Mouse (Mus musculus): ENCODE measurements at regions not wholly inside any gene's neighbourhood (a gene's known extent, or its start where the extent isn't known, plus 50 kb on each side); places are given as distances from the start of the nearest gene placed in this dataset.

DNA sequence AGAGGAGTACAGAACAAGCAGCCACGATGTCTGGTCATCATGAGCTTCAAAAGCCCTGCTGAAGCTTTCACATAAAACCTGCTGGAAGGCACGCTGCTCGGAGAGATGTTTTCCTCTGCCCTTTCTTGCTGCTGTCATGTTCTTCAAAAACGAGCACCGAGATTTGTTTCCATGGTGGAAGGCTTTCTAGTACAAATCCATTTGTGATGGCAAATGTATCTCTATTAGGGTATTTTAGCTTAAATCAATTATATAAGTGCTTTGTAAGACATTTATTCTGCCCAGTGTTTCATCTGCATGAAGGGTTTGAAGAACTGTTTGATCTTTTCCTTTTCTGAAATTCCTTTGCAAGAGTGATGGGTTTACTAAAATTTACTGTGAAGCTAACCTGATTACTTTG lies 253.1 kb downstream of the Fam173b start:
- WGBS, result 88% methylated on average over 5 of the region's 5 CpGs

GRCm38 (mm10) chr15:31855188-31855587 lies 253.5 kb downstream of the Fam173b start:
- H3K36me3 ChIP-seq (ENCODE audit: control insufficient read depth, insufficient read depth, low read length), result no peaks in the 10 kb centered on the region
- no peak overlapping the region for H3K4me3 ChIP-seq (ENCODE audit: insufficient read depth, low read depth, low read length)
- TF ChIP-seq CTCF (IDR thresholded peaks at IDR 0.05; ENCODE audit: low read depth, low read length) (no peak), POLR2A (IDR thresholded peaks at IDR 0.05; ENCODE audit: extremely low read depth, insufficient read depth, low read length) (no peak)
- WGBS, result 76% methylated on average over 3 of the region's 3 CpGs
- no peak overlapping the region for H3K27ac ChIP-seq (replicated peaks; ENCODE audit: insufficient read depth, low read depth, low read length)
- H3K4me1 ChIP-seq (ENCODE audit: control insufficient read depth, insufficient read depth, low read length), result no peaks in the 10 kb centered on the region
- no peaks in the 10 kb centered on the region for H3K27me3 ChIP-seq (ENCODE audit: control insufficient read depth, insufficient read depth, low read length)
- no peak overlapping the region for H3K9ac ChIP-seq (ENCODE audit: low read depth, low read length)
- no peaks in the 10 kb centered on the region for H3K79me2 ChIP-seq (ENCODE audit: control insufficient read depth, insufficient read depth, low read length)
- no peak for DNase-seq (ENCODE audit: extremely low read depth, low read depth, low spot score)

More for the DNA sequence above, 253.1 kb downstream of the Fam173b start:
- no peak overlapping the region for H3K4me3 ChIP-seq (ENCODE audit: insufficient read depth, low read depth, low read length)
- no peaks in the 10 kb centered on the region for H3K79me2 ChIP-seq (ENCODE audit: control insufficient read depth, insufficient read depth, low read length)
- H3K27ac ChIP-seq (replicated peaks; ENCODE audit: insufficient read depth, low read depth, low read length), result no peak overlapping the region
- no peak for TF ChIP-seq POLR2A (IDR thresholded peaks at IDR 0.05; ENCODE audit: extremely low read depth, insufficient read depth, low read length)
- no peak for TF ChIP-seq CTCF (IDR thresholded peaks at IDR 0.05; ENCODE audit: low read depth, low read length)
- H3K27me3 ChIP-seq (ENCODE audit: control insufficient read depth, insufficient read depth, low read length), result no peaks in the 10 kb centered on the region
- no peak for DNase-seq (ENCODE audit: extremely low read depth, low read depth, low spot score)
- H3K9ac ChIP-seq (ENCODE audit: low read depth, low read length), result no peak overlapping the region
- no peaks in the 10 kb centered on the region for H3K36me3 ChIP-seq (ENCODE audit: control insufficient read depth, insufficient read depth, low read length)
- H3K4me1 ChIP-seq (ENCODE audit: control insufficient read depth, insufficient read depth, low read length), result no peaks in the 10 kb centered on the region

GRCm38 (mm10) chr15:31869100-31869499 lies 267.4 kb downstream of the Fam173b start:
- H3K27me3 ChIP-seq (ENCODE audit: control insufficient read depth, insufficient read depth, low read length), result no peaks in the 10 kb centered on the region
- 86% methylated on average over 3 of the region's 3 CpGs for WGBS

DNA sequence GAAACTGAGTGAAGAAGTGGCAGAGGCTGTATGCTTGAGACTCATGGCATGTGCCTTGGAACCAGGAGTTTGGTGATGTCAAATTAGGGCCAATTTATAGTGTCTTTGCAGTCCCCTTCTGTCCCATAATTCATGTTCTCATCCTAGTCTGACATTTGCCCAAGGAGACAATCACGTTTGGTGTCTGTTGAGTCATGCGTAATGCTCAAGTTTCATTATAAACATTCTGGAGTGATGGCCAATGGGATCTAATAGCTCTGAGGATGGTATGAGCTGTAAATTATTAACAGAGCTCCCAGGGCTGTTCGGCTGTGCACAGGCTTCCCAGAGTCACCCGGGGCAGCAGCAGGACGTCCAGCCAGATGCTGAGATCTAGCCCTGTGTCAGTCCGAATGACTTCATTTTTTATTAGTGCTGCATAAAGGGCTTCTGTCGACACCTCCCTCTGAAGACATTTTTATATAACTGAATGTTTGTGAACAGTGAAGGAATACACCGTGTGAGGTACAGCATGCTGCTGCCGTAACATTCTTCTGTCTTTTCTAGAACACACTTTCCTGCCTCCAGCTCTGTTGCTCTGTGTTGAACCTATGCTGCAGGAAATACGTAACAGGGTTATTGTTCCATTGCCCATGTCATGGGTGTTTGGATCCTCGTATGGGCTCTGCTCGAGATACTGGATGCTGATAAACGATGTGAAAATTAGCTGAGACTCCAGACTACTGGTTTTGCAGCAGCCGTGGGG lies 268.2 kb downstream of the Fam173b start:
- no peak for TF ChIP-seq CTCF (IDR thresholded peaks at IDR 0.05; ENCODE audit: low read depth, low read length)
- TF ChIP-seq POLR2A (IDR thresholded peaks at IDR 0.05; ENCODE audit: extremely low read depth, insufficient read depth, low read length), result no peak
- H3K9ac ChIP-seq (ENCODE audit: low read depth, low read length), result no peak overlapping the region
- no peaks in the 10 kb centered on the region for H3K4me1 ChIP-seq (ENCODE audit: control insufficient read depth, insufficient read depth, low read length)
- no peaks in the 10 kb centered on the region for H3K27me3 ChIP-seq (ENCODE audit: control insufficient read depth, insufficient read depth, low read length)
- H3K36me3 ChIP-seq (ENCODE audit: control insufficient read depth, insufficient read depth, low read length), result no peaks in the 10 kb centered on the region
- H3K4me3 ChIP-seq (ENCODE audit: insufficient read depth, low read depth, low read length), result no peak overlapping the region
- DNase-seq (ENCODE audit: extremely low read depth, low read depth, low spot score), result no peak
- H3K79me2 ChIP-seq (ENCODE audit: control insufficient read depth, insufficient read depth, low read length), result no peaks in the 10 kb centered on the region
- 51% methylated on average over 14 of the region's 14 CpGs for WGBS
- H3K27ac ChIP-seq (replicated peaks; ENCODE audit: insufficient read depth, low read depth, low read length), result no peak overlapping the region

More at GRCm38 (mm10) chr15:31869100-31869499, 267.4 kb downstream of the Fam173b start:
- no peaks in the 10 kb centered on the region for H3K79me2 ChIP-seq (ENCODE audit: control insufficient read depth, insufficient read depth, low read length)
- no peak for TF ChIP-seq POLR2A (IDR thresholded peaks at IDR 0.05; ENCODE audit: extremely low read depth, insufficient read depth, low read length)
- TF ChIP-seq CTCF (IDR thresholded peaks at IDR 0.05; ENCODE audit: low read depth, low read length), result no peak
- no peak overlapping the region for H3K4me3 ChIP-seq (ENCODE audit: insufficient read depth, low read depth, low read length)
- no peaks in the 10 kb centered on the region for H3K4me1 ChIP-seq (ENCODE audit: control insufficient read depth, insufficient read depth, low read length)
- H3K36me3 ChIP-seq (ENCODE audit: control insufficient read depth, insufficient read depth, low read length), result no peaks in the 10 kb centered on the region
- DNase-seq (ENCODE audit: extremely low read depth, low read depth, low spot score), result no peak
- H3K9ac ChIP-seq (ENCODE audit: low read depth, low read length), result no peak overlapping the region
- no peak overlapping the region for H3K27ac ChIP-seq (replicated peaks; ENCODE audit: insufficient read depth, low read depth, low read length)

- no peak overlapping the region for H3K4me3 ChIP-seq (ENCODE audit: insufficient read depth, low read depth, low read length)
- no peak for DNase-seq (ENCODE audit: extremely low read depth, low read depth, low spot score)
- H3K79me2 ChIP-seq (ENCODE audit: control insufficient read depth, insufficient read depth, low read length), result no peaks in the 10 kb centered on the region
- H3K27ac ChIP-seq (replicated peaks; ENCODE audit: insufficient read depth, low read depth, low read length), result no peak overlapping the region
- H3K9ac ChIP-seq (ENCODE audit: low read depth, low read length), result no peak overlapping the region
- TF ChIP-seq CTCF (IDR thresholded peaks at IDR 0.05; ENCODE audit: low read depth, low read length) (no peak), POLR2A (IDR thresholded peaks at IDR 0.05; ENCODE audit: extremely low read depth, insufficient read depth, low read length) (no peak)
- no peaks in the 10 kb centered on the region for H3K36me3 ChIP-seq (ENCODE audit: control insufficient read depth, insufficient read depth, low read length)
- 79% methylated on average over 2 of the region's 2 CpGs for WGBS
- H3K4me1 ChIP-seq (ENCODE audit: control insufficient read depth, insufficient read depth, low read length), result no peaks in the 10 kb centered on the region
- no peaks in the 10 kb centered on the region for H3K27me3 ChIP-seq (ENCODE audit: control insufficient read depth, insufficient read depth, low read length)
Observed at GRCm38 (mm10) chr15:31875436-31875835, 273.8 kb downstream of the Fam173b start.

DNA sequence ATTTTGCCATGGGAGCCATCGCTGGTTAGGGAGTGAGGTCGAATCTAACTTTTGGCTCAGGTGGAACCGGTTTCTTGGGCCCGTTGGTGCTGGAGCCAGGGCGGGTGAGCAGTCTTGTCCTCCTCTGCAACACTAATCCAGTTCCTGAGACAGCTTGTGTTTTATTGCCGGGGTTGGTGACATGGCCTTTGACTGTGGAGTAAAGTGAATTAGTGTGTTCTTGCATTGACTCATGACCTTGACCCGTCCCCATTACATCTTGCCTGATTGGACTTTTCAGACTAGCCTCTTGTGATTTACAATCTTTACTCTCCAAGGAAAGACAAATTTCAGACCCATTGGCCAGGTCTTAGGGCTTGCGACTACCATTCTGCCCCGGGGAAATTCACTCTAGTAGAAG lies 278.8 kb downstream of the Fam173b start:
- no peak for DNase-seq (ENCODE audit: extremely low read depth, low read depth, low spot score)
- TF ChIP-seq POLR2A (IDR thresholded peaks at IDR 0.05; ENCODE audit: extremely low read depth, insufficient read depth, low read length) (no peak), CTCF (IDR thresholded peaks at IDR 0.05; ENCODE audit: low read depth, low read length) (no peak)

More for the DNA sequence above, 278.8 kb downstream of the Fam173b start:
- H3K27me3 ChIP-seq (ENCODE audit: control insufficient read depth, insufficient read depth, low read length), result no peaks in the 10 kb centered on the region
- no peak overlapping the region for H3K9ac ChIP-seq (ENCODE audit: low read depth, low read length)
- no peaks in the 10 kb centered on the region for H3K4me1 ChIP-seq (ENCODE audit: control insufficient read depth, insufficient read depth, low read length)
- no peaks in the 10 kb centered on the region for H3K79me2 ChIP-seq (ENCODE audit: control insufficient read depth, insufficient read depth, low read length)
- H3K27ac ChIP-seq (replicated peaks; ENCODE audit: insufficient read depth, low read depth, low read length), result no peak overlapping the region
- no peaks in the 10 kb centered on the region for H3K36me3 ChIP-seq (ENCODE audit: control insufficient read depth, insufficient read depth, low read length)
- 90% methylated on average over 9 of the region's 9 CpGs for WGBS
- H3K4me3 ChIP-seq (ENCODE audit: insufficient read depth, low read depth, low read length), result no peak overlapping the region

Data from liver, adult 2 months (tissue).